Mouse (Mus musculus) liver, postnatal 0 days (tissue): ENCODE data around the gene Dnah1. TPM values are rescaled to one million over a fixed set of nuclear protein-coding genes. Genes with fewer than 3 reads are reported as not detected.

Source experiments
- ATAC-seq: fragments of 200-750 bp; cut with Nextera tagmentation; 2 replicates; pipeline ENCODE4 v1.8.0; 2017; ENCODE audit warnings: mild to moderate bottlenecking, moderate library complexity
- DNase-seq: peaks from one replicate; pipeline ENCODE4 v3.0.0-alpha.2; 2016
- H3K27ac ChIP-seq: fragments of 300-500 bp; sonication (generic); 2 replicates; pipeline ENCODE4 v1.5.1; 2014; ENCODE audit warnings: antibody characterized with exemption, moderate library complexity, mild to moderate bottlenecking, low read depth
- H3K27me3 ChIP-seq: fragments of 300-500 bp; sonication (generic); 2 replicates; pipeline ENCODE4 v1.6.1; 2014; ENCODE audit warnings: low read length, control low read depth, mixed read lengths; ENCODE audit not compliant: insufficient read depth
- H3K36me3 ChIP-seq: fragments of 300-500 bp; sonication (generic); replicated peaks from 2 replicates; pipeline ENCODE4 v1.6.1; 2014; ENCODE audit warnings: mild to moderate bottlenecking, control low read depth, low read length, moderate library complexity, mixed read lengths; ENCODE audit not compliant: insufficient read depth
- H3K4me1 ChIP-seq: fragments of 300-500 bp; sonication (generic); 2 replicates; pipeline ENCODE4 v1.6.1; 2014; ENCODE audit warnings: antibody characterized with exemption, mild to moderate bottlenecking, control low read depth; ENCODE audit not compliant: insufficient read depth
- H3K4me2 ChIP-seq: fragments of 300-500 bp; sonication (generic); 2 replicates; pipeline ENCODE4 v1.6.1; 2014; ENCODE audit warnings: low read depth, mild to moderate bottlenecking, low read length, moderate library complexity, mixed read lengths
- H3K4me3 ChIP-seq: fragments of 300-500 bp; sonication (generic); 2 replicates; pipeline ENCODE4 v1.5.1; 2014; ENCODE audit warnings: low read depth, low read length
- H3K9ac ChIP-seq: fragments of 300-500 bp; sonication (generic); replicated peaks from 2 replicates; pipeline ENCODE4 v1.6.1; 2014; ENCODE audit warnings: mild to moderate bottlenecking, moderate library complexity
- H3K9me3 ChIP-seq: fragments of 300-500 bp; sonication (generic); 2 replicates; pipeline ENCODE4 v1.6.1; 2016; ENCODE audit warnings: mild to moderate bottlenecking, control low read depth, low read length, mixed read lengths
- CTCF ChIP-seq: sonication (generic); IDR thresholded peaks from 2 replicates; pipeline ENCODE4 v1.5.1; 2016; ENCODE audit warnings: antibody characterized with exemption, low read depth
- EP300 ChIP-seq: IDR thresholded peaks from 2 replicates; pipeline ENCODE4 v1.6.1; 2016; ENCODE audit warnings: antibody characterized with exemption, low read depth, mild to moderate bottlenecking
- WGBS: fragments of 180-500 bp; shearing (Covaris S2); extraction: QIAGEN DNeasy Blood & Tissue Kit; methylation state at CpG from one replicate; pipeline ENCODE4 v1.1.7; 2014; ENCODE audit not compliant: insufficient replicate concordance; 5-methylcytosine and 5-hydroxymethylcytosine counted together
- polyA plus RNA-seq: library from polyadenylated mRNA; unstranded; fragments of >200 nt; fragmentation: Nextera tagmentation; extraction: Ambion mirVana; gene quantifications from 2 replicates; pipeline ENCODE4 v1.2.1, GENCODE M21; 2015

Dnah1 gene
- polyA plus RNA-seq, 1 experiment from 2014 or later = 0.05 TPM

DNA sequence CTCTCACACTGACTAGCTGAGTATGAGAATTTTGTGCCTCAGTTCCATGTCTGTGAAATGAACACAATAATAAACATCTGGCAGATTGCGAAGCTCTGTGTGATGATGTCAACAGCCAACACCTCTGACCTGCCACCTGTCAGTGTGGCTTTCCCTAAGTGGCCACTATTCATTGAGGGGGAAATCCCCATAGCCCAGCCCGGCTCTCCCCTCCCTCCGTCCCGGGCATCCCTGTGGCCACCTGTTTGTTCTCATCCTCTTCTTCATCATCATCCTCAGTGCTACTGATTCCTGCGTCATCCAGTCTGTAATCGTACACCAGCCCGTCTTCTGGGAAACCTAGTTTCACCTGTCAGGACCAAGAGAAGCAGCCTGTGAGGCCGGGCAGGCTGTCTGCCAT lies 38.0 kb downstream of the Dnah1 start:
- Histone ChIP-seq H3K9ac (no peak overlapping the region), H3K27me3 (no peaks in the 10 kb centered on the region), H3K4me2 (no peak overlapping the region), H3K4me1 (no peaks in the 10 kb centered on the region), H3K4me3 (no peak overlapping the region), H3K27ac (no peak overlapping the region), H3K9me3 (no peaks in the 10 kb centered on the region), H3K36me3 (no peaks in the 10 kb centered on the region)
- DNase-seq (no peak), ATAC-seq (no peak)
- TF ChIP-seq CTCF = no peak
- no peak for TF ChIP-seq EP300
- 77% methylated on average over 8 of the region's 8 CpGs for WGBS

DNA sequence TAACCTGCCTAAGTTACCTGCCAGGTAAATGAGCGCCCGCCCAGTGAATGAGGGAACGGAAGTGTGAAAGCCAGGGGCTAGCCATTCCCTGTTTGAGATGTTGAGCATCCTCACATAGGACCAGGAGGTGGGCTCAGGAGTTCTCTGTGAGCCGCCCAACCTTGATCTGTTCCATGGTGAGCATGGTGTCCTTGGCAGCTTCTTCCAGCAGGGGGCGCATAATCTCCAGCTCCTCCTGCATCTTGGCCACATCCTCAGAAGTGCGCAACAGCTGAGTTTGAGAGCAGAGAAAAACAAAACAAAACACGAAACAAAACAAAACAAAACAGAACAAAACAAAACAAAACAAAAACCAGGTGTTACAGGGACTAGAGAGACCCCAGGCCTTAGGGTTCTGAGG lies 51.5 kb downstream of the Dnah1 start:
- WGBS = 24% methylated on average over 7 of the region's 7 CpGs

DNA sequence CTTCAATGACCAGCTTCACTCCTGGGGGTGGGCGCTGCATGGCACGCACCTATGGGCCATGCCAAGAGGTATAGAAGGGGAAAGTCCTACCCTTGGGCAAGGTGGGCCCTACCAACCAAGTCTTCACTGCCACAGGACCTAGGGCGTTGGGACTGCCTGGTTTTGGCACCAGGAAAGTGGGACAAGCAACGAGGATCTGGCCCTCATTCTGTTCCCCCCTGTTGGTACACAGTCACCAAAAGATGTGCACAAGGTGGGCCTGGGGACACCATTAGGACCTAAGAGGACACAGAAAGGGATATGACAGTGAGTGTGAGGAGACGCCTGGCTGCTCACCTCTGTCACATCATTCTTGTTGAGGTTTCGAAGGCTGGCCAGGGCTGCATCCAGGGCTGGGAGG lies 52.6 kb downstream of the Dnah1 start:
- DNase-seq (no peak), ATAC-seq (no peak)
- 74% methylated on average over 6 of the region's 6 CpGs for WGBS
- no peak overlapping the region for H3K4me3 ChIP-seq
- H3K4me1 ChIP-seq = peaks cover 4% of the 10 kb centered on the region
- 0 out of 2 replicates have a peak, but pooled peaks cover 3% of the 10 kb centered on the region for H3K27me3 ChIP-seq
- TF ChIP-seq EP300 = no peak
- H3K9me3 ChIP-seq = no peaks in the 10 kb centered on the region
- H3K36me3 ChIP-seq = no peaks in the 10 kb centered on the region
- H3K27ac ChIP-seq = no peak overlapping the region
- H3K9ac ChIP-seq = no peak overlapping the region
- no peak overlapping the region for H3K4me2 ChIP-seq

More for the DNA sequence above, 51.5 kb downstream of the Dnah1 start:
- peak; percentile 57; the same call in 1 of the 2 replicates for ATAC-seq
- Histone ChIP-seq H3K9me3 (no peaks in the 10 kb centered on the region), H3K27me3 (0 out of 2 replicates have a peak, but pooled peaks cover 3% of the 10 kb centered on the region), H3K27ac (no peak overlapping the region), H3K4me2 (no peak overlapping the region), H3K4me3 (no peak overlapping the region), H3K36me3 (no peaks in the 10 kb centered on the region), H3K9ac (no peak overlapping the region), H3K4me1 (peaks cover 4% of the 10 kb centered on the region)
- peak; percentile 86 for DNase-seq
- no peak for TF ChIP-seq EP300
- peak; percentile 93 for TF ChIP-seq CTCF

DNA sequence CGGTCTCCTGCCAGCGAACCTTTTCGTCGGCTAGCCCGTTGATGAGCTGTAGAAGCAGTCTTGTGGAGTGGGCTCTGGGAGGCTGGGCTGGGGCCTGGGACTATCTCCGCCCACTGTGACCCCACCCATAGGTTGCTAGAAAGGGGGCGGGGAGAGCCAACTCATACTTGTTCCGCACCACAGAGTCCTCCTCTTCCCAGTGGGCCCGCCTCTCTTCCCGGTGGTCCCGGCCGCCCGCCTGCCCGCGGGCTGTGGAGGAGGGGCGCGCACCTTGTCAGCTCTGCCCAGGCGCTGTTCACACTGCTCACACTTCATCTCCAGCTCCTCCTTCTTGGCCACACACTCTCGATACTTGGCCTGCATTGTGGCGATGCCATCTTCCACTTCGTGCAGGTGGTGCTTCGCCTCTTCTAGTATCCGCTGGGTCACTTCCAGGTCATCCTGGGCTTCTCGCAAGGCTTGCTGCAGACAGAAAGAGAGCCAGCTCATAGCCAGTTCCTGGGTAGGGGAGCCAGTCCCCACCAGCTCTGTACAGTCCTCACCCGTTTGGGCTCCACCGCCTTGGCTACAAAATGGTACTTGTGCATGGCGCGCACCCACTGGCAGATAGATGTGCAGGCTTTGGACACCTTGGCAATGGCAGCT lies 54.1 kb downstream of the Dnah1 start:
- no peak overlapping the region for H3K4me3 ChIP-seq
- H3K27ac ChIP-seq = no peak overlapping the region
- TF ChIP-seq EP300 = no peak
- no peak for TF ChIP-seq CTCF
- H3K9me3 ChIP-seq = no peaks in the 10 kb centered on the region
- 22% methylated on average over 23 of the region's 28 CpGs for WGBS
- no peaks in the 10 kb centered on the region for H3K36me3 ChIP-seq
- H3K4me1 ChIP-seq = peaks cover 4% of the 10 kb centered on the region
- peak overlapping the region; percentile 7; the same call in 1 of the 2 replicates for H3K9ac ChIP-seq
- ATAC-seq (no peak), DNase-seq (no peak)
- 0 out of 2 replicates have a peak, but pooled peaks cover 3% of the 10 kb centered on the region for H3K27me3 ChIP-seq
- H3K4me2 ChIP-seq = peak overlapping the region; percentile 61

DNA sequence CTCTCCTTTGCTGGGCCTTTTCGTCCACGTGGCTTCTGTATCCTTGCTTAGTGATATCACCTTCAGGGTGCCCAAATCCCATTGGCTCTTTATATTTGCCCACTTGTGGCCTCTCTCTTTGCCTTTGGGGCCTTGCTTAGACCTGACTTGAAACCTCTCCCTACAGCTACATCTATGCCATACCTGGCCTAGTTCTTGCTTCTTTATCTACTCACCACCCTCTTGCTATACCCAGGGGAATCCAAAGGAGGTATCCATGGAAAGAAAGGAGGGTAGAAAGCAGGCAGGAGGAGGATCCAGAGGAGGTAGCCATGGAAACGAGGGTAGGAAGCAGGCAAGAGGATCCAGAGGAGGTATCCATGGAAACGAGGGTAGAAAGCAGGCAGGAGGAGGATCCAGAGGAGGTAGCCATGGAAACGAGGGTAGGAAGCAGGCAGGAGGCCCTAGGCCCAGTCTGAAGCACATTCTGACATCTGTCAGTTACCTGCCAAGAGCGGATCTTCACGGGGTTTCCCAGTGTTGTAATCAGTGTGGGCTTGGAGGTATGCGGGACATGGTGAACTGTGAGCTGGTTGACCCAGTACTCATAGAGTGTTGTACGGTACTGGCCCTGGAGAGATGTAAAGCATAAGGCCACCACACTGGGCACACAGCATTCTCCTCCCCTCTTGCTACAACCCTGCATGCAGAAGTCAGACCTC lies 55.2 kb downstream of the Dnah1 start:
- Histone ChIP-seq H3K9ac (no peak overlapping the region), H3K36me3 (no peaks in the 10 kb centered on the region), H3K4me3 (no peak overlapping the region), H3K4me1 (peaks cover 4% of the 10 kb centered on the region), H3K27ac (no peak overlapping the region), H3K4me2 (no peak overlapping the region), H3K9me3 (no peaks in the 10 kb centered on the region), H3K27me3 (0 out of 2 replicates have a peak, but pooled peaks cover 3% of the 10 kb centered on the region)
- ATAC-seq (no peak), DNase-seq (no peak)
- 72% methylated on average over 9 of the region's 9 CpGs for WGBS
- TF ChIP-seq EP300 = no peak
- no peak for TF ChIP-seq CTCF

DNA sequence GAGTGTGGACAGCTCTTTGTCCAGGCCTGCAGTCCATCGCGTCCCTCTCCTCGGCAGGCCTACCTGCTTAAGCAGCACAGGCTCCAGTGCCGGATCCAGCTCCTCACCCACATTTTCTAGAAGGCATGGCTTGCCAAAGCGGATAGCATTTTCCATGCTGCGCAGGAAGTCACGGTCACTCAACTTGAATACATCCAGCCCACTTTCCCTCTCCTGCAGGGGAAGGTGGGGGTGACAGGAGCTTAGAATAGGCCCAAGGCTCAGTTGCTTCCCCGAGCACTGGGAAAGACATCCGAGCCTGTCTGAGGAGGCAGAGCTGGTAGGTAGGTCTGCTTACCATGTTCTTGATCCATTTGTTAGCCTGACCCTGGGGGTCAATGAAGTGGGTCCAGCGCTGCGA lies 56.0 kb downstream of the Dnah1 start:
- 85% methylated on average over 11 of the region's 11 CpGs for WGBS
- H3K9ac ChIP-seq = no peak overlapping the region
- ATAC-seq (no peak), DNase-seq (no peak)
- H3K4me3 ChIP-seq = no peak overlapping the region
- TF ChIP-seq CTCF = no peak
- TF ChIP-seq EP300 = no peak
- peaks cover 4% of the 10 kb centered on the region for H3K4me1 ChIP-seq
- H3K4me2 ChIP-seq = no peak overlapping the region
- no peak overlapping the region for H3K27ac ChIP-seq
- H3K36me3 ChIP-seq = no peaks in the 10 kb centered on the region
- 0 out of 2 replicates have a peak, but pooled peaks cover 3% of the 10 kb centered on the region for H3K27me3 ChIP-seq
- no peaks in the 10 kb centered on the region for H3K9me3 ChIP-seq
